Mouse (Mus musculus): ENCODE data around the gene Ascc1.

DNA sequence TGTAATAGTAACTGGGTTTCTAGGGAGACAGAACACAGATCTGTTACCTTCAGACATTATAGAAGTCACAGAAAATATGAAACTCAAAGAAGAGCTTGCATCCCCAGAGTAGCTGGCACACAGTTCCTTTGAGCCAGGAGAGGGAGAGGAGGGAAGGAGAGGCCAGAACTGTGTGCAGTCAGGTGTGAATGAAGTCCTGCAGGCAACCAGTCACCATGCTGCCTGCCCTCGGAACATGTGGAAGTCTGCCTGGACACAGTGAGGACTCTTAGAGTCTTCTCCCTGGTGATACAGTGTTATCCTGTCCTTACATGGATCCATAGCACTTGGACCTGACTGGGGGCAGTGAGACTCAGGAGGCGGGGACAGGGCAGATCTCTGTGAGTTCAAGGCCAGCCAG lies 89.7 kb downstream of the Ascc1 start:
- TF ChIP-seq E2F4 (IDR thresholded peaks at IDR 0.05; ENCODE audit: borderline replicate concordance, low read depth, low read length), result no peak
- no peak for TF ChIP-seq POLR2AphosphoS2 (IDR thresholded peaks at IDR 0.05; ENCODE audit: low read length)
- TF ChIP-seq POLR2AphosphoS5 (IDR thresholded peaks at IDR 0.05; ENCODE audit: borderline replicate concordance, low read depth, low read length), result no peak
- TF ChIP-seq CTCF (IDR thresholded peaks at IDR 0.05 in 2 of 3, conservative IDR thresholded peaks at IDR 0.05 in 1 of 3; ENCODE audit: control insufficient read depth in 1 of 3, insufficient read depth in 1 of 3, low read depth in 2 of 3, low read length in 3 of 3, poor library complexity in 1 of 3, severe bottlenecking in 1 of 3), result no peak
- no peak for TF ChIP-seq UBTF (IDR thresholded peaks at IDR 0.05; ENCODE audit: borderline replicate concordance, insufficient read depth, low read depth, low read length)
- no peak for TF ChIP-seq POLR2A (IDR thresholded peaks at IDR 0.05; ENCODE audit: control insufficient read depth in 1 of 2, insufficient read depth in 1 of 2, low read depth in 1 of 2, low read length in 2 of 2, poor library complexity in 1 of 2)
- no peak for TF ChIP-seq ZKSCAN1 (IDR thresholded peaks at IDR 0.05; ENCODE audit: low read depth, low read length)
- TF ChIP-seq MAFK (IDR thresholded peaks at IDR 0.05; ENCODE audit: borderline replicate concordance, low read depth, low read length), result no peak
- no peak for TF ChIP-seq JUND (IDR thresholded peaks at IDR 0.05; ENCODE audit: low read depth, low read length)
- no peak for TF ChIP-seq MXI1 (IDR thresholded peaks at IDR 0.05; ENCODE audit: low read depth, low read length)
